Mouse (Mus musculus) kidney, adult 2 months (tissue): ENCODE results near the gene Blnk.

Source experiments
- CTCF ChIP-seq: fragments of 200-500 bp; conservative IDR thresholded peaks from 2 replicates; pipeline ENCODE4 v1.5.1; 2011; ENCODE audit warnings: low read depth, mild to moderate bottlenecking, control low read depth, low read length, moderate library complexity, mixed read lengths; ENCODE audit not compliant: insufficient read depth, insufficient read length
- POLR2A ChIP-seq: fragments of 200-500 bp; IDR thresholded peaks from one replicate; pipeline ENCODE4 v1.6.1; 2011; ENCODE audit warnings: low read depth, low read length, control low read depth

GRCm38 (mm10) chr19:40996722-40997121 lies 2.4 kb upstream of the Blnk start:
- TF ChIP-seq CTCF (no peak), POLR2A (no peak)
